In the genomic region with DNA sequence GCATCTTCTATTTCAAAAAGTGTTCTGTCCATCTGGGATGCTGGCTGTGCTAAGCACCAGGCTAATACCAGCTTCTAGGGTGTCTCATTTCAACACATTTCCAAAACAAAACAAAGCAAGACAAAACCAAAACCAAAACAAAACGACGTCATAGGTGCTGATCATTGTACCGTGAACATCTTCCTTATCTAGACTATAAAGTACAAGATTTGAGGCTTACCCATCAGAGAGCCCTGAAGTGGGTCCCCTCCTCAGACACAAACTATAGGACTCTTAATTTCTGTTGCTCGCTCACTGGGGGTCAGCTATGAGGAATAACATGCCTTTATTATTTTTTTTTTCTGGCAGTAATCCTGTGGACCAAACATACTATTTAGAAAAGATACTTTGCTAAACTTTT, we compare ENCODE assay signal across 20 mouse cellular contexts. TPM values are rescaled to one million over a fixed set of nuclear protein-coding genes. Genes with fewer than 3 reads are reported as not detected.
"Had no signal": no experiment of that assay in that cellular context is flagged by ENCODE, and none has a peak within 500 bp of the region (broad histone marks: within the 10 kb centered on the region; RNA-seq: fewer than 3 reads in every experiment).

No protein-coding gene starts in this region.

- DNase-seq: kidney, adult 11 months; kidney, adult 8-10 months; kidney, postnatal 36 days; layer of hippocampus, postnatal 36 days; liver, postnatal 0 days; lung, embryonic 14.5 days; lung, postnatal 4 days; midbrain, embryonic 14.5 days; retina, postnatal 1 day; thymus, adult 18-20 months; thymus, postnatal 36 days had no signal

- H3K36me3 ChIP-seq: kidney, embryonic 15.5 days; neural tube, embryonic 12.5 days; neural tube, embryonic 15.5 days had no signal

- H3K4me2 ChIP-seq: kidney, embryonic 15.5 days; lung, embryonic 14.5 days; midbrain, embryonic 11.5 days; neural tube, embryonic 12.5 days; neural tube, embryonic 15.5 days had no signal

- ATAC-seq: liver, postnatal 0 days; lung, postnatal 0 days had no signal

- H3K4me1 ChIP-seq: kidney, embryonic 15.5 days; neural tube, embryonic 12.5 days; neural tube, embryonic 15.5 days had no signal

- H3K4me3 ChIP-seq: kidney, embryonic 15.5 days; left cerebral cortex, adult 2 months; neural tube, embryonic 12.5 days; neural tube, embryonic 15.5 days had no signal

- H3K27ac ChIP-seq: kidney, embryonic 15.5 days; left cerebral cortex, adult 2 months; liver, embryonic 14.5 days; neural tube, embryonic 12.5 days; neural tube, embryonic 15.5 days had no signal

- H3K9ac ChIP-seq: kidney, embryonic 15.5 days; liver, embryonic 14.5 days; liver, postnatal 0 days; lung, embryonic 14.5 days; neural tube, embryonic 12.5 days; neural tube, embryonic 15.5 days had no signal

- H3K27me3 ChIP-seq: kidney, embryonic 15.5 days; neural tube, embryonic 12.5 days; neural tube, embryonic 15.5 days had no signal

- H3K9me3 ChIP-seq: kidney, embryonic 15.5 days; neural tube, embryonic 12.5 days; neural tube, embryonic 15.5 days had no signal

RNA-seq across cellular contexts. Expression of gene Tmem72, which starts 23.1 kb away (rescaled TPM):
- polyA plus RNA-seq: liver, postnatal 0 days; small intestine, adult 2 months had no signal

RNA-seq across cellular contexts. Expression of gene Depp1, which starts 43.2 kb away (rescaled TPM):
- total RNA-seq: megakaryocyte-erythroid progenitor cell, adult 5-6 weeks had no signal
